Mouse (Mus musculus): Measurements from ENCODE around the gene Polr3h. TPM values are rescaled to one million over a fixed set of nuclear protein-coding genes. Genes with fewer than 3 reads are reported as not detected.

Gene Polr3h
- polyA plus RNA-seq, 1 experiment from 2014 or later: 80.4 TPM

- Histone ChIP-seq H3K9me3 (no peaks in the 10 kb centered on the region), H3K36me3 (peaks cover 5% of the 10 kb centered on the region; the same call in 1 of the 2 replicates), H3K27me3 (replicated peaks) (no peaks in the 10 kb centered on the region), H3K27ac (peak overlapping the region; percentile 95), H3K9ac (peak overlapping the region; percentile 92), H3K4me2 (replicated peaks) (peak overlapping the region; percentile 86), H3K4me3 (replicated peaks) (peak overlapping the region; percentile 91), H3K4me1 (replicated peaks) (peaks cover 16% of the 10 kb centered on the region; the same call in 1 of the 2 replicates)
- WGBS: under 1% methylated on average over 23 of the region's 23 CpGs
- ATAC-seq: peak; percentile 37
Observed at GRCm38 (mm10) chr15:81858138-81858516, 67.9 kb downstream of the Polr3h start.

GRCm38 (mm10) chr15:81857724-81858116 lies 68.3 kb downstream of the Polr3h start:
- H3K4me2 ChIP-seq (replicated peaks): peak overlapping the region; percentile 86
- H3K4me3 ChIP-seq (replicated peaks): peak overlapping the region; percentile 91
- no peaks in the 10 kb centered on the region for H3K9me3 ChIP-seq
- peak overlapping the region; percentile 88 for H3K27ac ChIP-seq
- WGBS: under 1% methylated on average over 33 of the region's 33 CpGs
- no peak for ATAC-seq
- H3K9ac ChIP-seq: peak overlapping the region; percentile 92
- H3K4me1 ChIP-seq (replicated peaks): peaks cover 16% of the 10 kb centered on the region; the same call in 1 of the 2 replicates
- H3K36me3 ChIP-seq: peaks cover 5% of the 10 kb centered on the region; the same call in 1 of the 2 replicates
- no peaks in the 10 kb centered on the region for H3K27me3 ChIP-seq (replicated peaks)

GRCm38 (mm10) chr15:81856938-81857723 lies 68.9 kb downstream of the Polr3h start:
- H3K27me3 ChIP-seq (replicated peaks): no peaks in the 10 kb centered on the region
- H3K9ac ChIP-seq: peak overlapping the region; percentile 92
- ATAC-seq: no peak
- 1% methylated on average over 14 of the region's 14 CpGs for WGBS
- H3K4me1 ChIP-seq (replicated peaks): peaks cover 16% of the 10 kb centered on the region; the same call in 1 of the 2 replicates
- peak overlapping the region; percentile 88 for H3K27ac ChIP-seq
- H3K4me2 ChIP-seq (replicated peaks): peak overlapping the region; percentile 86
- no peaks in the 10 kb centered on the region for H3K9me3 ChIP-seq
- H3K4me3 ChIP-seq (replicated peaks): peak overlapping the region; percentile 91
- H3K36me3 ChIP-seq: peaks cover 10% of the 10 kb centered on the region

- ATAC-seq: peak; percentile 92
- Histone ChIP-seq H3K9me3 (no peaks in the 10 kb centered on the region), H3K36me3 (peaks cover 19% of the 10 kb centered on the region), H3K4me1 (replicated peaks) (peaks cover 16% of the 10 kb centered on the region; the same call in 1 of the 2 replicates), H3K4me3 (replicated peaks) (peak overlapping the region; percentile 91), H3K4me2 (replicated peaks) (peak overlapping the region; percentile 86), H3K9ac (peak overlapping the region; percentile 92), H3K27ac (peak overlapping the region; percentile 88), H3K27me3 (replicated peaks) (no peaks in the 10 kb centered on the region)
- WGBS: under 1% methylated on average over 28 of the region's 28 CpGs
Observed at GRCm38 (mm10) chr15:81856030-81856790, 69.8 kb downstream of the Polr3h start.

GRCm38 (mm10) chr15:81853081-81853480 lies 73.0 kb downstream of the Polr3h start:
- 77% methylated on average over 7 of the region's 7 CpGs for WGBS
- H3K9ac ChIP-seq: no peak overlapping the region

GRCm38 (mm10) chr15:81852411-81853000 lies 73.5 kb downstream of the Polr3h start:
- Histone ChIP-seq H3K9me3 (no peaks in the 10 kb centered on the region), H3K9ac (no peak overlapping the region), H3K4me2 (replicated peaks) (no peak overlapping the region), H3K4me3 (replicated peaks) (no peak overlapping the region), H3K4me1 (replicated peaks) (peaks cover 11% of the 10 kb centered on the region; the same call in 1 of the 2 replicates), H3K27ac (no peak overlapping the region), H3K36me3 (peaks cover 38% of the 10 kb centered on the region), H3K27me3 (replicated peaks) (no peaks in the 10 kb centered on the region)
- ATAC-seq: no peak
- 80% methylated on average over 9 of the region's 9 CpGs for WGBS

More at GRCm38 (mm10) chr15:81853081-81853480, 73.0 kb downstream of the Polr3h start:
- Histone ChIP-seq H3K27ac (no peak overlapping the region), H3K9me3 (no peaks in the 10 kb centered on the region), H3K36me3 (peaks cover 38% of the 10 kb centered on the region), H3K4me3 (replicated peaks) (no peak overlapping the region), H3K4me1 (replicated peaks) (peaks cover 11% of the 10 kb centered on the region; the same call in 1 of the 2 replicates), H3K4me2 (replicated peaks) (no peak overlapping the region), H3K27me3 (replicated peaks) (no peaks in the 10 kb centered on the region)
- ATAC-seq: no peak

- ATAC-seq: no peak
- peaks cover 38% of the 10 kb centered on the region for H3K36me3 ChIP-seq
- 94% methylated on average over 15 of the region's 15 CpGs for WGBS
Observed at GRCm38 (mm10) chr15:81851375-81851774, 74.7 kb downstream of the Polr3h start.

GRCm38 (mm10) chr15:81850718-81851117 lies 75.3 kb downstream of the Polr3h start:
- Histone ChIP-seq H3K4me1 (replicated peaks) (peaks cover 9% of the 10 kb centered on the region; the same call in 1 of the 2 replicates), H3K36me3 (peaks cover 38% of the 10 kb centered on the region), H3K4me2 (replicated peaks) (no peak overlapping the region), H3K27ac (no peak overlapping the region), H3K4me3 (replicated peaks) (no peak overlapping the region), H3K9ac (no peak overlapping the region), H3K27me3 (replicated peaks) (no peaks in the 10 kb centered on the region), H3K9me3 (no peaks in the 10 kb centered on the region)
- 77% methylated on average over 14 of the region's 14 CpGs for WGBS
- no peak for ATAC-seq

More at GRCm38 (mm10) chr15:81851375-81851774, 74.7 kb downstream of the Polr3h start:
- H3K4me1 ChIP-seq (replicated peaks): peaks cover 11% of the 10 kb centered on the region; the same call in 1 of the 2 replicates
- no peaks in the 10 kb centered on the region for H3K9me3 ChIP-seq
- no peak overlapping the region for H3K4me2 ChIP-seq (replicated peaks)
- H3K27me3 ChIP-seq (replicated peaks): no peaks in the 10 kb centered on the region
- H3K27ac ChIP-seq: no peak overlapping the region
- H3K4me3 ChIP-seq (replicated peaks): no peak overlapping the region
- H3K9ac ChIP-seq: no peak overlapping the region

- Histone ChIP-seq H3K9ac (no peak overlapping the region), H3K27me3 (replicated peaks) (no peaks in the 10 kb centered on the region), H3K36me3 (peaks cover 38% of the 10 kb centered on the region), H3K4me1 (replicated peaks) (peaks cover 4% of the 10 kb centered on the region; the same call in 1 of the 2 replicates), H3K27ac (no peak overlapping the region), H3K4me3 (replicated peaks) (no peak overlapping the region), H3K9me3 (no peaks in the 10 kb centered on the region), H3K4me2 (replicated peaks) (no peak overlapping the region)
- 83% methylated on average over 9 of the region's 9 CpGs for WGBS
- no peak for ATAC-seq
Observed at GRCm38 (mm10) chr15:81849104-81849503, 76.9 kb downstream of the Polr3h start.

- H3K27ac ChIP-seq: no peak overlapping the region
- H3K9me3 ChIP-seq: no peaks in the 10 kb centered on the region
- no peaks in the 10 kb centered on the region; the same call in 1 of the 2 replicates for H3K4me1 ChIP-seq (replicated peaks)
- 43% methylated on average over 7 of the region's 7 CpGs for WGBS
- no peaks in the 10 kb centered on the region for H3K27me3 ChIP-seq (replicated peaks)
- no peak overlapping the region for H3K9ac ChIP-seq
- H3K36me3 ChIP-seq: peaks cover 32% of the 10 kb centered on the region
- ATAC-seq: no peak
- H3K4me3 ChIP-seq (replicated peaks): no peak overlapping the region
- H3K4me2 ChIP-seq (replicated peaks): no peak overlapping the region
Observed at GRCm38 (mm10) chr15:81848301-81848700, 77.7 kb downstream of the Polr3h start.

- H3K9me3 ChIP-seq: no peaks in the 10 kb centered on the region
- 83% methylated on average over 5 of the region's 5 CpGs for WGBS
- no peak for ATAC-seq
- H3K9ac ChIP-seq: no peak overlapping the region
- H3K36me3 ChIP-seq: peaks cover 32% of the 10 kb centered on the region
- no peaks in the 10 kb centered on the region; the same call in 1 of the 2 replicates for H3K4me1 ChIP-seq (replicated peaks)
- H3K4me2 ChIP-seq (replicated peaks): no peak overlapping the region
- H3K27ac ChIP-seq: no peak overlapping the region
- no peaks in the 10 kb centered on the region for H3K27me3 ChIP-seq (replicated peaks)
- no peak overlapping the region for H3K4me3 ChIP-seq (replicated peaks)
Observed at GRCm38 (mm10) chr15:81847861-81848260, 78.2 kb downstream of the Polr3h start.

GRCm38 (mm10) chr15:81847161-81847560 lies 78.9 kb downstream of the Polr3h start:
- H3K27ac ChIP-seq: no peak overlapping the region
- H3K9ac ChIP-seq: no peak overlapping the region
- no peaks in the 10 kb centered on the region for H3K9me3 ChIP-seq
- no peak overlapping the region for H3K4me2 ChIP-seq (replicated peaks)
- ATAC-seq: no peak
- 86% methylated on average over 4 of the region's 4 CpGs for WGBS
- H3K4me1 ChIP-seq (replicated peaks): no peaks in the 10 kb centered on the region; the same call in 1 of the 2 replicates
- no peaks in the 10 kb centered on the region for H3K27me3 ChIP-seq (replicated peaks)
- peaks cover 28% of the 10 kb centered on the region for H3K36me3 ChIP-seq
- H3K4me3 ChIP-seq (replicated peaks): no peak overlapping the region
